Mouse (Mus musculus) layer of hippocampus, adult 18-20 months (tissue): ENCODE data around the gene Vma21. TPM values are rescaled to one million over a fixed set of nuclear protein-coding genes. Genes with fewer than 3 reads are reported as not detected.

Source experiments
- DNase-seq, 2 experiments: peaks; one replicate each; pipeline ENCODE4 v3.0.0; 2022; ENCODE audit warnings: low spot score in 2 of 2
- long read RNA-seq: library from polyadenylated mRNA; stranded (forward); transcript quantifications from one replicate; pipeline ENCODE4 v2.0.0, GENCODE M21; 2021
- total RNA-seq, 2 experiments: library from RNA; stranded (reverse); gene quantifications; 2 replicates each; pipeline ENCODE4 v1.2.3; 2021

Vma21 gene
- total RNA-seq: 10 to 100 TPM; 29.0 to 32.7 TPM
- long read RNA-seq, full-length matches to known transcripts: 46 of 47 reads
- long read RNA-seq, partial matches to known transcripts: 0 of 47 reads
- long read RNA-seq, other reads (novel, unspliced or antisense): 1 of 47 reads

DNA sequence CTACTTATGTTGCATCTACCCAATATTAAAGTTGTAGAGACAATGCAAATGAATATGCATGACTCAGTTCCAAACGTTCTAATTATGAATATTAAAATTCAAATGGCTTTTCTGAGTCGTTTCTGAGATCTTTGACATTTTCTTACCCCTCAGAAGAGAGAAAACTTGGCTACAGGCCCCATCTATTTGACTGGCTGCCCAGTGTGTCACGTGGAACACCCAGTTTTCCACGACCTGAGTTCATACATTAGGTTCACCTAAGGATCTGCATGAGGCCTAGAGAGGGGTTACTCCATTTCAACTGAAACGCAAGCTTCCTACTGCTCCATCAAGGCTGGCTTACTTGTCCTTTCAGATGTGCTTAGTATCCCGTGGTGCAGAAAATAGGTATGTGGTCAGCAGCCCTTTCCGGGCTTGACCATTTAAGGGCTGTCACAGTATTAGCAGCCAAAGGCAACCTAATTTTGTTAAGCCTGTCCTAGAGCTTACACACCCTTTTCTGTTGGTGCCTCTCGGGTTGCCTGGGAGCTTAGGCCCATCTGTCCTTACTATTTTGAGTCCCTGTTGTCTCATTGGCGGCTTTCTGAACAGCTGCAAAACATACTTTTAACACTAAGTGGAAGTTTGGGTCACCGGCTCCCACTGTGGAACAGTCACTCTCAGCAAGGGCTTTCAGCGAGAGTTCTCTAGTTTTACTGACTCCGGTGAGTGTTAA, at the start of gene Vma21:
Vma21 (plus strand) TSS at position 294 of the 715 bp plus-strand sequence.
- DNase-seq: peak in 1 of 2 experiments; percentile 1

DNA sequence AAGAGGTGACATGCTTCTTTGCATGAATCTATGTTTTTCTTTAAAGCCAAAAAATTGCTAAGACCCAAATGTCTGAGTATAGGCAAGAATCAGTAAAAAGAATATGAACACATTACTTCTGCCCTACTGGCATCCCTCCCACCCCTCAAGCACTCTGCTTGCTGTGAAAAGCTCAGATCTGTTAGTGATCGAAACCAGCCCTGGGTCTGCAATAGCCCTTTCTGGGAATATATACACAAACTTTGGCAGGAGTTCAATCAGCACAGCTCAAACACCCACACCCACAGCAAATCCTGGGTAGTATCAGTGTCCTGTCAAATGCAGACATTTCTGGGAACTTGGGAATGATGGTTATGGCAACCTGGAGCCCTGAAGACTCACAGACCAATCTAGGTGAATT, 47.8 kb upstream of the Vma21 start:
- DNase-seq: no peak

DNA sequence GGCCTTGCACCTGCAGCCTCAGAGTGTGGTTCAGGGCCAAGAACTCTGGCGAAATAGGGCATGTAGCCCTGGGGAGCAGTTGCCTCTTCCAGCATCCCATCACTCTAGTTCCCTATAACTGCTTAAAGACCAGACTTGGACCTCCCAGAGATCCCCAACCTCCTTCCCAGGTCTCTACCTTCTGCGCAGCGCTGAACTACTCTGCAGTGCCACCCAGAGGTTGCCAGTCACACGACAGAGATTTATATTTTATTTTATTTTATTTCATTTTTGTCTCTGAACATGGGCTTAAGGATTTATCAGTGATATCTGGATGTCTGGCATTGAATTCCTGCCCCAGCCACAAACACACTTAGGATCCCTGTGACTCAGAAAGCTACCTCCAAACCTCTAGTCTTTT, 24.6 kb upstream of the Vma21 start:
- DNase-seq: no peak

DNA sequence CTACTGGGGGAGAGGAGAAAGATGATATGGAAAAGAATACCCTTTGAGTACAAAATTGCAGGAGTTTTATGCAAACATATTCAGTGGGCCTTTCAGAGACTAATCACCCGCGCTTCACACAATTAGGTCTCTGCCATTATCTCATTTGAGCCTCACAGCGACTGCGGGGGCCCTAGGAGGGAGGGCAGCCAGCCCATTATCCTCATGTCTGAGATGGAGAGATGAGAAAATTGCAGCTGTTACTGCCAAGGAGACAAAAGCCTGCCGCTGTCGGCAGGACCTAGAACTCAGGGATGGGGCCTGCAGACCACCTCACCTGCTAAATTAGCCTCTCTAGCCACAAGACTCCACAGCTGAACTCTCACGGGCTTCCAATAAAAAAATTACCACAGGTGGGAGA, 18.0 kb upstream of the Vma21 start:
- DNase-seq: no peak

GRCm38 (mm10) chrX:71798883-71799282, 16.8 kb upstream of the Vma21 start:
- no peak for DNase-seq

GRCm38 (mm10) chrX:71811966-71812835, 3.5 kb upstream of the Vma21 start:
- no peak for DNase-seq

- peak; percentile 83 to 88 for DNase-seq
Measured at GRCm38 (mm10) chrX:71816401-71816857, 705 bp downstream of the Vma21 start.

DNA sequence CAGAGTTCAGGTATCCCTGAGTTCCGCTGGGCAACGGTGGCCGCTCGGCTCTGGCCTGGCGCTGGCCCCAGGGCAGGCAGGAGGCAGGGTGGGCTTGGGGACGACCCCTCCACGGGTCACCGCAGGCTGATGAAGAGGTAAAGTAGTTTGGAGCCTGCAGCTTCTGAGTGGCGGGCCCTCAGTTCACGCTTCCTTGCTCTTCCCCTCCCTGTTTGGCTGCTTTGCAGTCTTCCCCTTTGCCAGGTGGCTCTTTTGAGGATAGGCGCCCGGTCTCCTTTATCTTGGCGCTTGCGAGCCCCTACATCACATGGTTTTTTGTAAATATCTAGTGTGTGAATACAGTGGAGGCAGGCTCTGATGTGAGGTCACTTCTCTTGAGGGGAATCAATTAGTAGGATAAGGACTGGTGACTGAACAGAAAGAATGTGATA, 1.2 kb downstream of the Vma21 start:
- DNase-seq: no peak

DNA sequence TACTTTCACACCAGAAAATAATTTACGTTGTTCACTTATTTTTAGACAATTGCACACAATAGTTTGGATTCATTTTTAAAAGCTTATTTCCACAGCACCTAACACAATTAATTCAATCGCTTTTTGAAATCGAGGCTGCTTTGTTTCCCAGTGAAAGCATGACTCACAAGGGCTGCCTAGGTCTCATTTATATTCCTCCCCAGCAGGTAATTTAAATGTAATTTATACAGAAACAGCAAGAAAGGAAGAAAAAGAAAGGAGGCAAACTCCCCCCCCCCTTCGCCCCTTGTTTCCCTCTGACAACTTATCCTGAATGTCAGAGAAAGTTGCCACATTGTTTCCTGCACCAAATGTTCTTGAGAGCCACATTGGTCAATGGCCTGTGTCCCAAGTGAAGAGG, 23.2 kb downstream of the Vma21 start:
- no peak for DNase-seq

- no peak for DNase-seq
Measured at GRCm38 (mm10) chrX:71846696-71847095, 31.0 kb downstream of the Vma21 start.

GRCm38 (mm10) chrX:71853798-71854197, 38.1 kb downstream of the Vma21 start:
- no peak for DNase-seq

Other genes with a start within 250 kb of the Vma21 start
- under 1 TPM in 1 of 2 experiments, not detected in 1; 0.40 TPM for gene Gpr50, start 152.3 kb upstream of the Vma21 start, total RNA-seq
- gene Gm1141, start 105.1 kb downstream of the Vma21 start, total RNA-seq: under 1 TPM; 0.40 to 0.71 TPM
- gene Prrg3, start 146.7 kb downstream of the Vma21 start, total RNA-seq: 10 to 100 TPM; 19.3 to 21.2 TPM
- gene Fate1, start 157.1 kb downstream of the Vma21 start, total RNA-seq: not detected
- gene Cnga2, start 175.9 kb downstream of the Vma21 start, total RNA-seq: under 1 TPM; 0.13 to 0.40 TPM